Mouse (Mus musculus) cortical plate, adult 2 months (tissue): Measurements from ENCODE around the gene F10. TPM values are rescaled to one million over a fixed set of nuclear protein-coding genes. Genes with fewer than 3 reads are reported as not detected.

Experiments
- H3K27ac ChIP-seq: fragments of 200-500 bp; 2 replicates; pipeline ENCODE4 v1.5.1; 2012; ENCODE audit warnings: low read length, control low read depth, inconsistent platforms; ENCODE audit not compliant: insufficient read depth
- H3K4me1 ChIP-seq: fragments of 200-500 bp; 2 replicates; pipeline ENCODE4 v1.6.1; 2011; ENCODE audit warnings: low read length; ENCODE audit not compliant: control insufficient read depth, insufficient read depth
- H3K4me3 ChIP-seq: fragments of 200-500 bp; 2 replicates; pipeline ENCODE4 v1.5.1; 2011; ENCODE audit warnings: mild to moderate bottlenecking, low read length, control low read depth; ENCODE audit not compliant: insufficient read depth
- CTCF ChIP-seq: fragments of 200-500 bp; IDR thresholded peaks from 2 replicates; pipeline ENCODE4 v1.5.1; 2011; ENCODE audit warnings: mild to moderate bottlenecking, control low read depth, low read length; ENCODE audit not compliant: insufficient read depth; ENCODE audit errors: extremely low read depth
- POLR2A ChIP-seq: fragments of 200-500 bp; IDR thresholded peaks from 2 replicates; pipeline ENCODE4 v1.6.1; 2011; ENCODE audit warnings: mild to moderate bottlenecking, low read length, control low read depth; ENCODE audit not compliant: insufficient read depth; ENCODE audit errors: extremely low read depth
- polyA plus RNA-seq: library from polyadenylated mRNA; depleted of rRNA; stranded (reverse); fragments of >200 nt; gene quantifications from 2 replicates; pipeline ENCODE4 v1.2.3, GENCODE M21; 2012; rRNA removed

Gene F10
- polyA plus RNA-seq, 1 experiment, result not detected

- H3K27ac ChIP-seq, result peak within 1 kb of the TSS; percentile 71
- peaks cover 5% of the 10 kb centered on the region for H3K4me1 ChIP-seq
- TF ChIP-seq CTCF (peak; percentile 35), POLR2A (peak; percentile 84)
- peak within 1 kb of the TSS; percentile 95 for H3K4me3 ChIP-seq
Measured at GRCm38 (mm10) chr8:13105087-13105881, 68.2 kb downstream of the F10 start, which contains the start of the genes Pcid2 and Cul4a. Gene Pcid2, minus strand, starts transcription at chr8:13105459. Gene Cul4a, plus strand, starts transcription at chr8:13105621.

GRCm38 (mm10) chr8:13105908-13106551 is 68.9 kb downstream of the F10 start:
- H3K27ac ChIP-seq, result peak overlapping the region; percentile 61; the same call in 1 of the 2 replicates
- TF ChIP-seq POLR2A, result no peak
- TF ChIP-seq CTCF, result no peak
- peaks cover 9% of the 10 kb centered on the region for H3K4me1 ChIP-seq
- peak overlapping the region; percentile 95 for H3K4me3 ChIP-seq

Other genes with a start within 250 kb of the F10 start
- gene Mcf2l, start 163.5 kb upstream of the F10 start, polyA plus RNA-seq, result 144 and 148 TPM in 2 replicates
- gene F7, start 11.3 kb upstream of the F10 start, polyA plus RNA-seq, result 0.11 and 0.13 TPM in 2 replicates
- 0.06 and 0.08 TPM in 2 replicates for gene Proz, start 23.6 kb downstream of the F10 start, polyA plus RNA-seq
- 32.8 and 36.1 TPM in 2 replicates for gene Pcid2, start 68.2 kb downstream of the F10 start, polyA plus RNA-seq
- gene Cul4a, start 68.3 kb downstream of the F10 start, polyA plus RNA-seq, result 45.5 and 46.9 TPM in 2 replicates
- 425 and 453 TPM in 2 replicates for gene Lamp1, start 121.9 kb downstream of the F10 start, polyA plus RNA-seq
- 6.5 and 6.7 TPM in 2 replicates for gene Grtp1, start 163.3 kb downstream of the F10 start, polyA plus RNA-seq
- gene Adprhl1, start 216.9 kb downstream of the F10 start, polyA plus RNA-seq, result 0.38 and 0.54 TPM in 2 replicates